Mouse (Mus musculus): ENCODE measurements around the gene Olfr270. TPM values are rescaled to one million over a fixed set of nuclear protein-coding genes. Genes with fewer than 3 reads are reported as not detected.
A peak's percentile ranks its signal among the peaks of the same experiment; 100 is the strongest.

The Olfr270 gene
- polyA plus RNA-seq, 1 experiment from 2014 or later = not detected

GRCm38 (mm10) chr4:53000154-53000553, 35.8 kb downstream of the Olfr270 start:
- Histone ChIP-seq H3K9ac (no peak overlapping the region), H3K4me2 (peak overlapping the region; percentile 33), H3K4me3 (no peak overlapping the region), H3K9me3 (no peaks in the 10 kb centered on the region), H3K27me3 (replicated peaks) (no peaks in the 10 kb centered on the region), H3K27ac (replicated peaks) (no peak overlapping the region), H3K4me1 (peaks cover 3% of the 10 kb centered on the region; the same call in 1 of the 2 replicates), H3K36me3 (no peaks in the 10 kb centered on the region)
- ATAC-seq (ENCODE audit: extremely low read depth, insufficient number of reproducible peaks, low FRiP score, low TSS enrichment) = no peak
- WGBS = 32% methylated on average over 8 of the region's 8 CpGs

- Histone ChIP-seq H3K4me1 (peaks cover 5% of the 10 kb centered on the region; the same call in 1 of the 2 replicates), H3K9me3 (no peaks in the 10 kb centered on the region), H3K27me3 (replicated peaks) (no peaks in the 10 kb centered on the region), H3K36me3 (peaks cover 4% of the 10 kb centered on the region), H3K4me3 (no peak overlapping the region), H3K27ac (replicated peaks) (no peak overlapping the region), H3K9ac (no peak overlapping the region), H3K4me2 (no peak overlapping the region)
- 61% methylated on average over 4 of the region's 4 CpGs for WGBS
- no peak for ATAC-seq (ENCODE audit: extremely low read depth, insufficient number of reproducible peaks, low FRiP score, low TSS enrichment)
Measured at GRCm38 (mm10) chr4:53009183-53009582, 44.8 kb downstream of the Olfr270 start.

- Histone ChIP-seq H3K27ac (replicated peaks) (no peak overlapping the region), H3K36me3 (peaks cover 7% of the 10 kb centered on the region), H3K27me3 (replicated peaks) (no peaks in the 10 kb centered on the region), H3K4me3 (no peak overlapping the region), H3K4me2 (no peak overlapping the region), H3K9ac (no peak overlapping the region), H3K9me3 (no peaks in the 10 kb centered on the region), H3K4me1 (peaks cover 5% of the 10 kb centered on the region; the same call in 1 of the 2 replicates)
- ATAC-seq (ENCODE audit: extremely low read depth, insufficient number of reproducible peaks, low FRiP score, low TSS enrichment) = no peak
- WGBS = 89% methylated on average over 4 of the region's 4 CpGs
Measured at GRCm38 (mm10) chr4:53009871-53010270, 45.5 kb downstream of the Olfr270 start.

- Histone ChIP-seq H3K9ac (peak within 1 kb of the TSS; percentile 90), H3K9me3 (peaks cover 13% of the 10 kb centered on the region), H3K4me3 (peak within 1 kb of the TSS; percentile 85), H3K36me3 (peaks cover 24% of the 10 kb centered on the region), H3K27ac (replicated peaks) (peak within 1 kb of the TSS; percentile 86), H3K27me3 (replicated peaks) (no peaks in the 10 kb centered on the region), H3K4me1 (peaks cover 5% of the 10 kb centered on the region; the same call in 1 of the 2 replicates), H3K4me2 (peak within 1 kb of the TSS; percentile 78)
- ATAC-seq (ENCODE audit: extremely low read depth, insufficient number of reproducible peaks, low FRiP score, low TSS enrichment) = peak; percentile 94
- WGBS = under 1% methylated on average over 63 of the region's 63 CpGs
Measured at GRCm38 (mm10) chr4:53011732-53012361, 47.5 kb downstream of the Olfr270 start, which contains the start of gene Nipsnap3b. Nipsnap3b (plus strand) TSS chr4:53011880.

GRCm38 (mm10) chr4:53014421-53014820, 50.1 kb downstream of the Olfr270 start:
- Histone ChIP-seq H3K9me3 (peaks cover 18% of the 10 kb centered on the region), H3K4me1 (peaks cover 5% of the 10 kb centered on the region; the same call in 1 of the 2 replicates), H3K9ac (no peak overlapping the region), H3K4me2 (no peak overlapping the region), H3K27me3 (replicated peaks) (no peaks in the 10 kb centered on the region), H3K27ac (replicated peaks) (no peak overlapping the region), H3K36me3 (peaks cover 45% of the 10 kb centered on the region), H3K4me3 (no peak overlapping the region)
- no peak for ATAC-seq (ENCODE audit: extremely low read depth, insufficient number of reproducible peaks, low FRiP score, low TSS enrichment)
- 89% methylated on average over 7 of the region's 7 CpGs for WGBS

GRCm38 (mm10) chr4:53015024-53015423, 50.7 kb downstream of the Olfr270 start:
- WGBS = 89% methylated on average over 3 of the region's 3 CpGs
- H3K36me3 ChIP-seq = peaks cover 51% of the 10 kb centered on the region

GRCm38 (mm10) chr4:53018392-53018791, 54.0 kb downstream of the Olfr270 start:
- peaks cover 18% of the 10 kb centered on the region for H3K9me3 ChIP-seq
- H3K36me3 ChIP-seq = peaks cover 77% of the 10 kb centered on the region
- no peak overlapping the region for H3K9ac ChIP-seq
- H3K27me3 ChIP-seq (replicated peaks) = no peaks in the 10 kb centered on the region
- H3K27ac ChIP-seq (replicated peaks) = no peak overlapping the region
- 81% methylated on average over 1 of the region's 1 CpGs for WGBS
- H3K4me1 ChIP-seq = no peaks in the 10 kb centered on the region
- no peak overlapping the region for H3K4me2 ChIP-seq
- H3K4me3 ChIP-seq = no peak overlapping the region
- ATAC-seq (ENCODE audit: extremely low read depth, insufficient number of reproducible peaks, low FRiP score, low TSS enrichment) = no peak

More at GRCm38 (mm10) chr4:53015024-53015423, 50.7 kb downstream of the Olfr270 start:
- Histone ChIP-seq H3K4me2 (no peak overlapping the region), H3K4me1 (peaks cover 5% of the 10 kb centered on the region; the same call in 1 of the 2 replicates), H3K27me3 (replicated peaks) (no peaks in the 10 kb centered on the region), H3K9ac (no peak overlapping the region), H3K27ac (replicated peaks) (no peak overlapping the region), H3K4me3 (no peak overlapping the region), H3K9me3 (peaks cover 18% of the 10 kb centered on the region)
- no peak for ATAC-seq (ENCODE audit: extremely low read depth, insufficient number of reproducible peaks, low FRiP score, low TSS enrichment)

Other genes starting within 250 kb of the Olfr270 start
- not detected in 2 replicates for gene Olfr275, start 149.9 kb upstream of the Olfr270 start, polyA plus RNA-seq (2015; fragmentation: Nextera tagmentation; extraction: Ambion mirVana)
- not detected in 2 replicates for gene Olfr273, start 105.3 kb upstream of the Olfr270 start, polyA plus RNA-seq (2015; fragmentation: Nextera tagmentation; extraction: Ambion mirVana)
- gene Olfr272, start 45.4 kb upstream of the Olfr270 start, polyA plus RNA-seq (2015; fragmentation: Nextera tagmentation; extraction: Ambion mirVana) = not detected in 2 replicates
- not detected in 2 replicates for gene Nipsnap3a, start 24.7 kb downstream of the Olfr270 start, polyA plus RNA-seq (2015; fragmentation: Nextera tagmentation; extraction: Ambion mirVana)
- 78.3 and 81.8 TPM in 2 replicates for gene Nipsnap3b, start 47.3 kb downstream of the Olfr270 start, polyA plus RNA-seq (2015; fragmentation: Nextera tagmentation; extraction: Ambion mirVana)
- 3.3 and 3.6 TPM in 2 replicates for gene Abca1, start 195.3 kb downstream of the Olfr270 start, polyA plus RNA-seq (2015; fragmentation: Nextera tagmentation; extraction: Ambion mirVana)

All from heart, embryonic 13.5 days (tissue).